Mouse (Mus musculus) CH12.LX (cell line): ENCODE results near the gene Sipa1l3. TPM values are rescaled to one million over a fixed set of nuclear protein-coding genes. Genes with fewer than 3 reads are reported as not detected.
A peak's percentile ranks its signal among the peaks of the same experiment; 100 is the strongest.

Experiments used
- DNase-seq: peaks from one replicate; pipeline ENCODE4 v3.0.0-alpha.2; 2013; ENCODE audit errors: extremely low read depth
- H3K27ac ChIP-seq: 2 replicates; pipeline ENCODE4 v1.5.1; 2012; ENCODE audit warnings: low read depth, mild to moderate bottlenecking, control low read depth, moderate library complexity; ENCODE audit not compliant: insufficient read depth
- H3K27me3 ChIP-seq: replicated peaks from 2 replicates; pipeline ENCODE3; 2012; ENCODE audit warnings: inconsistent platforms
- H3K36me3 ChIP-seq, 2 experiments: replicated peaks in 1 of 2; 2 replicates each; pipeline versions ENCODE3 to v1.6.1; 2012; ENCODE audit warnings: inconsistent platforms in 1 of 2, low read length in 1 of 2, mild to moderate bottlenecking in 1 of 2, mixed read lengths in 1 of 2, moderate library complexity in 1 of 2; ENCODE audit not compliant: control insufficient read depth in 1 of 2, insufficient read depth in 1 of 2
- H3K4me1 ChIP-seq, 2 experiments: 2 replicates each; pipeline ENCODE4 v1.6.1; 2012; ENCODE audit warnings: inconsistent platforms in 1 of 2, moderate library complexity in 1 of 2; ENCODE audit not compliant: insufficient read depth in 2 of 2, control insufficient read depth in 1 of 2
- H3K4me2 ChIP-seq: 2 replicates; pipeline ENCODE4 v1.6.1; 2012; ENCODE audit warnings: low read depth, mild to moderate bottlenecking, control low read depth; ENCODE audit not compliant: poor library complexity, insufficient read depth, severe bottlenecking
- H3K4me3 ChIP-seq, 3 experiments: fragments of 150-350 bp in 1 of 3; sonication (generic) in 1 of 3; replicated peaks in 1 of 3; 2 replicates each; pipeline versions ENCODE3 to v1.5.1; 2011 to 2012; ENCODE audit warnings: low read depth in 2 of 3, low read length in 2 of 3, mild to moderate bottlenecking in 2 of 3, moderate library complexity in 2 of 3, control low read depth in 1 of 3, improper control_type of control experiment in 1 of 3, inconsistent platforms in 1 of 3, mixed read lengths in 1 of 3; ENCODE audit not compliant: poor library complexity in 1 of 3
- H3K79me2 ChIP-seq: replicated peaks from 2 replicates; pipeline ENCODE4 v1.6.1; 2012; ENCODE audit warnings: mild to moderate bottlenecking, moderate library complexity; ENCODE audit not compliant: control insufficient read depth, poor library complexity, insufficient read depth, severe bottlenecking; ENCODE audit errors: extremely low read depth
- H3K9ac ChIP-seq: 2 replicates; pipeline ENCODE4 v1.6.1; 2012; ENCODE audit warnings: low read depth, mild to moderate bottlenecking, control low read depth, moderate library complexity; ENCODE audit not compliant: insufficient read depth
- H3K9me3 ChIP-seq: replicated peaks from 2 replicates; pipeline ENCODE3; 2012; ENCODE audit warnings: low read length, inconsistent platforms, mixed read lengths
- BHLHE40 ChIP-seq: IDR thresholded peaks from 2 replicates; pipeline ENCODE4 v1.6.1; 2011; ENCODE audit warnings: mild to moderate bottlenecking, low read depth, low read length, improper control_type of control experiment
- CHD1 ChIP-seq: IDR thresholded peaks from 2 replicates; pipeline ENCODE4 v1.6.1; 2012; ENCODE audit warnings: low read depth, low read length, improper control_type of control experiment, inconsistent platforms
- CHD2 ChIP-seq: IDR thresholded peaks from 2 replicates; pipeline ENCODE4 v1.6.1; 2011; ENCODE audit warnings: low read length, improper control_type of control experiment
- CTCF ChIP-seq, 2 experiments: IDR thresholded peaks in 1 of 2; conservative IDR thresholded peaks in 1 of 2; 2 replicates each; pipeline ENCODE4 v1.5.1; 2011 to 2012; ENCODE audit warnings: low read depth in 2 of 2, low read length in 2 of 2, improper control_type of control experiment in 1 of 2, inconsistent platforms in 1 of 2, mild to moderate bottlenecking in 1 of 2, moderate library complexity in 1 of 2
- ETS1 ChIP-seq: conservative IDR thresholded peaks from 2 replicates; pipeline ENCODE4 v1.6.1; 2012; ENCODE audit warnings: low read depth, mild to moderate bottlenecking, inconsistent platforms, low read length, improper control_type of control experiment, moderate library complexity
- GABPA ChIP-seq: IDR thresholded peaks from 2 replicates; pipeline ENCODE4 v1.6.1; 2012; ENCODE audit warnings: low read depth, low read length, improper control_type of control experiment, inconsistent platforms; ENCODE audit not compliant: insufficient replicate concordance
- IRF4 ChIP-seq: IDR thresholded peaks from 2 replicates; pipeline ENCODE4 v1.6.1; 2014; ENCODE audit warnings: low read depth, mild to moderate bottlenecking, inconsistent platforms, low read length, improper control_type of control experiment
- MAFK ChIP-seq: IDR thresholded peaks from 2 replicates; pipeline ENCODE4 v1.6.1; 2011; ENCODE audit warnings: low read length, improper control_type of control experiment; ENCODE audit not compliant: insufficient replicate concordance
- MAZ ChIP-seq: IDR thresholded peaks from 2 replicates; pipeline ENCODE4 v1.6.1; 2012; ENCODE audit warnings: low read depth, mild to moderate bottlenecking, inconsistent platforms, low read length, improper control_type of control experiment, moderate library complexity
- PAX5 ChIP-seq: IDR thresholded peaks from 2 replicates; pipeline ENCODE4 v1.6.1; 2012; ENCODE audit warnings: low read length, inconsistent platforms, mixed read lengths
- TCF12 ChIP-seq: IDR thresholded peaks from 2 replicates; pipeline ENCODE4 v1.6.1; 2014; ENCODE audit warnings: low read depth, mild to moderate bottlenecking, inconsistent platforms, low read length, improper control_type of control experiment
- UBTF ChIP-seq: IDR thresholded peaks from 2 replicates; pipeline ENCODE4 v1.6.1; 2012; ENCODE audit warnings: low read depth, mild to moderate bottlenecking, inconsistent platforms, low read length, improper control_type of control experiment, moderate library complexity
- ZKSCAN1 ChIP-seq: IDR thresholded peaks from 2 replicates; pipeline ENCODE4 v1.6.1; 2012; ENCODE audit warnings: low read depth, inconsistent platforms, low read length, improper control_type of control experiment, borderline replicate concordance
- ZMIZ1 ChIP-seq: IDR thresholded peaks from 2 replicates; pipeline ENCODE4 v1.6.1; 2012; ENCODE audit warnings: low read depth, mild to moderate bottlenecking, inconsistent platforms, low read length, improper control_type of control experiment
- dilution Hi-C: fragments of 300-500 bp; cut with MboI; formaldehyde crosslinking; loops from 2 replicates; pipeline ENCODE4 v1.14.3; 2020; ENCODE audit warnings: low sequenced_read_pairs; ENCODE audit not compliant: extremely low pct_unique_long_range_greater_than_20kb, extremely low pct_ligation_motif_present
- in situ Hi-C: fragments of 300-500 bp; cut with MboI; formaldehyde crosslinking; loops from 3 replicates; pipeline ENCODE4 v1.14.3; 2019; ENCODE audit warnings: low sequenced_read_pairs, low pct_ligation_motif_present, low pct_unique_long_range_greater_than_20kb, mixed read lengths
- polyA plus RNA-seq: library from polyadenylated mRNA; unstranded; fragments of >175 nt; gene quantifications from 2 replicates; pipeline ENCODE4 v1.2.1, GENCODE M21; 2012; ENCODE audit warnings: low read depth; ENCODE audit not compliant: insufficient read length
- total RNA-seq, 2 experiments: library from RNA; depleted of rRNA; stranded (reverse); fragments of 300-350 nt in 1 of 2; fragments of >200 nt in 1 of 2; gene quantifications; 2 replicates each; pipeline ENCODE4 v1.2.3; 2012 to 2014

Sipa1l3 gene
- total and polyA plus RNA-seq, 3 experiments, result 1.6 to 8.8 (median 5.9) TPM

GRCm38 (mm10) chr7:29337766-29338165 lies 180.7 kb downstream of the Sipa1l3 start:
- H3K27ac ChIP-seq, result no peak overlapping the region

GRCm38 (mm10) chr7:29336795-29337319 lies 181.6 kb downstream of the Sipa1l3 start:
- H3K36me3 ChIP-seq, result peaks cover 0 to 36% of the 10 kb centered on the region in 2 experiments
- dilution Hi-C loops (no loop called here), in situ Hi-C loops (no loop called here)
- no peaks in the 10 kb centered on the region for H3K9me3 ChIP-seq
- no peaks in the 10 kb centered on the region for H3K79me2 ChIP-seq
- no peak overlapping the region for H3K27ac ChIP-seq
- peaks cover 0 to 15% of the 10 kb centered on the region in 2 experiments; a peak in 1 of 4 replicates for H3K4me1 ChIP-seq
- TF ChIP-seq CTCF (conservative IDR thresholded peaks at IDR 0.05 in 1 of 2, IDR thresholded peaks at IDR 0.05 in 1 of 2; ENCODE audit: low read depth in 2 of 2, low read length in 2 of 2) (peak in 1 of 2 experiments; percentile 9; a peak in 1 of 4 replicates), PAX5 (no peak)
- H3K4me2 ChIP-seq, result no peak overlapping the region
- H3K9ac ChIP-seq, result no peak overlapping the region
- no peak for DNase-seq
- H3K27me3 ChIP-seq, result no peaks in the 10 kb centered on the region
- no peak overlapping the region for H3K4me3 ChIP-seq

More at GRCm38 (mm10) chr7:29337766-29338165, 180.7 kb downstream of the Sipa1l3 start:
- peaks cover 0 to 28% of the 10 kb centered on the region in 2 experiments for H3K36me3 ChIP-seq
- H3K27me3 ChIP-seq, result no peaks in the 10 kb centered on the region
- no peak overlapping the region for H3K4me3 ChIP-seq
- in situ Hi-C loops, result no loop called here
- no peak for DNase-seq
- peaks cover 0 to 15% of the 10 kb centered on the region in 2 experiments; a peak in 1 of 4 replicates for H3K4me1 ChIP-seq
- no peak overlapping the region for H3K4me2 ChIP-seq
- dilution Hi-C loops, result no loop called here
- no peak overlapping the region for H3K9ac ChIP-seq
- H3K79me2 ChIP-seq, result no peaks in the 10 kb centered on the region
- TF ChIP-seq MAZ (no peak), BHLHE40 (no peak), TCF12 (no peak), CHD1 (no peak), MAFK (no peak), ZKSCAN1 (no peak), GABPA (no peak), UBTF (no peak), IRF4 (no peak), ETS1 (no peak), ZMIZ1 (no peak), CHD2 (no peak)
- no peaks in the 10 kb centered on the region for H3K9me3 ChIP-seq
